Mouse (Mus musculus) myocyte (in vitro differentiated cells): ENCODE measurements at regions not wholly inside any gene's neighbourhood (a gene's known extent, or its start where the extent isn't known, plus 50 kb on each side); places are given as distances from the start of the nearest gene placed in this dataset.

Experiments used
- E2F4 ChIP-seq: IDR thresholded peaks from one replicate; pipeline ENCODE4 v1.6.1; 2011; ENCODE audit warnings: mild to moderate bottlenecking, control low read depth, moderate library complexity; ENCODE audit not compliant: insufficient read depth
- MYOD1 ChIP-seq, 3 experiments: IDR thresholded peaks; one replicate each; pipeline ENCODE4 v1.6.1; 2011; ENCODE audit warnings: control low read depth in 2 of 3, low read depth in 2 of 3, mild to moderate bottlenecking in 2 of 3, moderate library complexity in 1 of 3; ENCODE audit not compliant: insufficient read length in 2 of 3, control insufficient read depth in 1 of 3
- POLR2A ChIP-seq: IDR thresholded peaks from one replicate; pipeline ENCODE4 v1.6.1; 2011; ENCODE audit warnings: low read depth, mild to moderate bottlenecking, control low read depth, moderate library complexity; ENCODE audit not compliant: insufficient read length
- TCF12 ChIP-seq: IDR thresholded peaks from one replicate; pipeline ENCODE4 v1.6.1; 2011; ENCODE audit warnings: mild to moderate bottlenecking, control low read depth; ENCODE audit not compliant: poor library complexity, insufficient read depth, severe bottlenecking
- USF1 ChIP-seq: IDR thresholded peaks from one replicate; pipeline ENCODE4 v1.6.1; 2011; ENCODE audit warnings: low read depth, mild to moderate bottlenecking, control low read depth, moderate library complexity

DNA sequence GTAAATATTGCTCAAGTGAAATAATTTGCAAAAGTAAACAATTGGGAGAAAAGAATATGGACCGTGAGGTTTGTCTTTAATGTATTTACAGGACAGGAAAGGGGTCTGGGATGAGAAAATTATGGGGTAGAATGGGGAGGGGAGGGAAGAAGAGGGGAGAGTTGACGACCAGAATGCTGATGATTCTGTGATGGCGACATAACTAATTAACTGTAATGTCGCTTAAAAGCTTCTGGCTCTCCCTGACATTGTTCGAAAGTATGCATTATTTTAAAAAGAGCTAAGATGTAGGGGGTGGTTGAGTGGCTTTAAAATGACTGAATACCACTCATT, 517.4 kb downstream of the Nyap2 start:
- TF ChIP-seq MYOD1 (IDR thresholded peaks at IDR 0.05; ENCODE audit: control insufficient read depth in 1 of 3, insufficient read length in 2 of 3, low read depth in 2 of 3) (no peak), TCF12 (no peak), E2F4 (no peak), USF1 (no peak), POLR2A (no peak)
